Comparison of ENCODE assay signal across 29 mouse cellular contexts in the genomic region with DNA sequence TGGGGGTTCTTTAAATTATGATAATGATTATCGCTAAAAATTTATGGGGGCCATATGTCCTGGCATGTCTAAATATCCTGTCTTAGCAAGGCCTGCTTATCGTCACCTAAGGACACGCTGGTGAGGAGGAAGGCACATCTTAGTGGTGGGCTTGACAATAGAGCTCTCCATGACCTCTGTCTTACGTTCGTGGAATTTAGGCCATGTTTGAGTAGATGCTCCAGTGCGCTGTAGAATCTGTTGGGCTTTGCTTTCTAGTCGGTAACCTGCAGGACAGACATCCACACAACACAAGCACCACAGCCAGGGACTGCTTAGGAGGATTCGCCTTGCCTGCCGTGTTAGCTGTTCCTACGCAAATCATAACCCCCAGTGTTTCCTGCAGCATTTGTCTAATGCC. TPM values are rescaled to one million over a fixed set of nuclear protein-coding genes. Genes with fewer than 3 reads are reported as not detected.
DNase-seq lines count a peak whose midpoint lies in the region; ATAC-seq and TF ChIP-seq lines count a peak whose summit lies in the region.
"Had no signal": no experiment of that assay in that cellular context is flagged by ENCODE, and none has a peak within 500 bp of the region (broad histone marks: within the 10 kb centered on the region; RNA-seq: fewer than 3 reads in every experiment).

No protein-coding gene starts in this region.

- ATAC-seq in forebrain, embryonic 12.5 days (ENCODE audit: low FRiP score): no peak
- ATAC-seq in forebrain, postnatal 0 days: no peak
- ATAC-seq in limb, embryonic 11.5 days (ENCODE audit: insufficient number of reproducible peaks, low FRiP score, low TSS enrichment, low read depth): no peak
- ATAC-seq: CD4-positive, CD25-positive, alpha-beta regulatory T cell, adult 4 months; intestine, postnatal 0 days had no signal

- H3K4me1 ChIP-seq in forebrain, embryonic 12.5 days: peaks cover 38% of the 10 kb centered on the region
- H3K4me1 ChIP-seq in forebrain, postnatal 0 days (ENCODE audit: insufficient read depth): 0 out of 2 replicates have a peak, but pooled peaks cover 3% of the 10 kb centered on the region
- peaks cover 3% of the 10 kb centered on the region for H3K4me1 ChIP-seq in heart, embryonic 10.5 days
- H3K4me1 ChIP-seq in limb, embryonic 11.5 days (ENCODE audit: control insufficient read depth, insufficient read depth, low read length): no peaks in the 10 kb centered on the region
- H3K4me1 ChIP-seq in limb, embryonic 10.5 days: peaks cover 7% of the 10 kb centered on the region

- peak overlapping the region; percentile 56; the same call in 1 of the 2 replicates for H3K27ac ChIP-seq in forebrain, embryonic 12.5 days
- H3K27ac ChIP-seq in forebrain, postnatal 0 days (ENCODE audit: low read depth, low read length): no peak overlapping the region
- H3K27ac ChIP-seq in heart, embryonic 10.5 days: no peak overlapping the region
- no peak overlapping the region for H3K27ac ChIP-seq in limb, embryonic 11.5 days (replicated peaks; ENCODE audit: low read depth, low read length)
- no peak overlapping the region for H3K27ac ChIP-seq in limb, embryonic 10.5 days
- H3K27ac ChIP-seq: embryonic facial prominence, embryonic 13.5 days; gastrocnemius, adult 2 months; heart, embryonic 15.5 days had no signal

- no peaks in the 10 kb centered on the region for H3K9me3 ChIP-seq in forebrain, embryonic 12.5 days
- H3K9me3 ChIP-seq in forebrain, postnatal 0 days (ENCODE audit: low read length): no peaks in the 10 kb centered on the region
- H3K9me3 ChIP-seq in heart, embryonic 10.5 days: no peaks in the 10 kb centered on the region
- H3K9me3 ChIP-seq in limb, embryonic 11.5 days (ENCODE audit: control insufficient read depth, low read length): no peaks in the 10 kb centered on the region
- H3K9me3 ChIP-seq in limb, embryonic 10.5 days (replicated peaks): no peaks in the 10 kb centered on the region
- H3K9me3 ChIP-seq: embryonic facial prominence, embryonic 10.5 days; embryonic facial prominence, embryonic 13.5 days; heart, embryonic 12.5 days; heart, embryonic 15.5 days; hindbrain, embryonic 15.5 days had no signal

- H3K36me3 ChIP-seq in forebrain, embryonic 12.5 days (replicated peaks): no peaks in the 10 kb centered on the region
- no peaks in the 10 kb centered on the region for H3K36me3 ChIP-seq in forebrain, postnatal 0 days (ENCODE audit: insufficient read depth)
- H3K36me3 ChIP-seq in heart, embryonic 10.5 days: no peaks in the 10 kb centered on the region
- no peaks in the 10 kb centered on the region for H3K36me3 ChIP-seq in limb, embryonic 11.5 days (ENCODE audit: control insufficient read depth, insufficient read depth, low read length)
- H3K36me3 ChIP-seq in limb, embryonic 10.5 days: no peaks in the 10 kb centered on the region
- H3K36me3 ChIP-seq: embryonic facial prominence, embryonic 10.5 days; embryonic facial prominence, embryonic 13.5 days; heart, embryonic 12.5 days; heart, embryonic 15.5 days; hindbrain, embryonic 15.5 days had no signal

- no peak for TF ChIP-seq CTCF in forebrain, postnatal 0 days (IDR thresholded peaks at IDR 0.05; ENCODE audit: low read depth)

- H3K4me2 ChIP-seq in forebrain, embryonic 12.5 days: no peak overlapping the region
- H3K4me2 ChIP-seq in forebrain, postnatal 0 days (ENCODE audit: low read depth): no peak overlapping the region
- H3K4me2 ChIP-seq in limb, embryonic 11.5 days (ENCODE audit: low read depth, severe bottlenecking): no peak overlapping the region
- H3K4me2 ChIP-seq: embryonic facial prominence, embryonic 13.5 days; heart, embryonic 12.5 days; heart, embryonic 15.5 days; hindbrain, embryonic 15.5 days had no signal

- H3K27me3 ChIP-seq in forebrain, embryonic 12.5 days: no peaks in the 10 kb centered on the region
- H3K27me3 ChIP-seq in forebrain, postnatal 0 days (ENCODE audit: insufficient read depth, low read length): no peaks in the 10 kb centered on the region
- no peaks in the 10 kb centered on the region for H3K27me3 ChIP-seq in heart, embryonic 10.5 days (ENCODE audit: insufficient read depth, poor library complexity, severe bottlenecking)
- no peaks in the 10 kb centered on the region for H3K27me3 ChIP-seq in limb, embryonic 11.5 days (ENCODE audit: control insufficient read depth, insufficient read depth, low read length)
- H3K27me3 ChIP-seq in limb, embryonic 10.5 days (ENCODE audit: low read depth, poor library complexity, severe bottlenecking): no peaks in the 10 kb centered on the region
- H3K27me3 ChIP-seq: embryonic facial prominence, embryonic 13.5 days; heart, embryonic 15.5 days; hindbrain, embryonic 15.5 days had no signal

- DNase-seq in forebrain, postnatal 0 days: no peak
- DNase-seq in heart, embryonic 10.5 days (ENCODE audit: low spot score): peak; percentile 61
- DNase-seq in heart, adult 8-10 months (ENCODE audit: low spot score): no peak
- peak; percentile 12 for DNase-seq in limb, embryonic 11.5 days (ENCODE audit: low spot score)
- DNase-seq in limb, embryonic 10.5 days (ENCODE audit: low spot score): no peak
- no peak for DNase-seq in testis, postnatal 10 days (ENCODE audit: low spot score)
- DNase-seq: adrenal gland, adult 2 months; adrenal gland, postnatal 14 days; cerebellum, adult 11-12 months; cerebellum, adult 8-10 months; cerebellum, postnatal 10 days; cerebellum, postnatal 36 days; embryo, embryonic 11 days; gastrocnemius, adult 2 months; gastrocnemius, postnatal 14 days; heart, adult 18-20 months; heart, postnatal 10 days; heart, postnatal 36 days; kidney, adult 2 months had no signal

- whole genome bisulfite sequencing in forebrain, embryonic 12.5 days: 84% methylated on average over 10 of the region's 10 CpGs
- WGBS in forebrain, postnatal 0 days: 84% methylated on average over 10 of the region's 10 CpGs
- 88% methylated on average over 10 of the region's 10 CpGs for WGBS in heart, embryonic 10.5 days
- 89% methylated on average over 10 of the region's 10 CpGs for WGBS in limb, embryonic 11.5 days
- WGBS in limb, embryonic 10.5 days: 84% methylated on average over 10 of the region's 10 CpGs

- no peak overlapping the region for H3K9ac ChIP-seq in forebrain, embryonic 12.5 days
- no peak overlapping the region for H3K9ac ChIP-seq in forebrain, postnatal 0 days
- no peak overlapping the region for H3K9ac ChIP-seq in limb, embryonic 11.5 days (ENCODE audit: low read length)
- H3K9ac ChIP-seq: embryonic facial prominence, embryonic 13.5 days; heart, embryonic 12.5 days; heart, embryonic 15.5 days; hindbrain, embryonic 15.5 days had no signal

- no peak overlapping the region for H3K4me3 ChIP-seq in forebrain, embryonic 12.5 days (replicated peaks)
- H3K4me3 ChIP-seq in forebrain, postnatal 0 days (ENCODE audit: low read depth, low read length): no peak overlapping the region
- H3K4me3 ChIP-seq in heart, embryonic 10.5 days: no peak overlapping the region
- H3K4me3 ChIP-seq in limb, embryonic 11.5 days (ENCODE audit: low read depth, low read length): no peak overlapping the region
- no peak overlapping the region for H3K4me3 ChIP-seq in limb, embryonic 10.5 days
- H3K4me3 ChIP-seq: embryonic facial prominence, embryonic 10.5 days; embryonic facial prominence, embryonic 13.5 days; erythroblast, embryonic 14.5 days; gastrocnemius, adult 2 months; heart, embryonic 12.5 days; heart, embryonic 15.5 days; hindbrain, embryonic 15.5 days had no signal

RNA-seq across cellular contexts. Expression of gene Npas3, which starts 42.4 kb away (rescaled TPM):
- 23.1 and 27.7 TPM in 2 replicates for polyA plus RNA-seq in forebrain, embryonic 12.5 days (2016; fragmentation: Nextera tagmentation; extraction: Ambion mirVana)
- total RNA-seq in forebrain, postnatal 0 days (2014; rRNA removed): 15.4 and 28.3 TPM in 2 replicates
- 11.7 and 16.6 TPM in 2 replicates for polyA plus RNA-seq in forebrain, postnatal 0 days (2015; fragmentation: Nextera tagmentation; extraction: Ambion mirVana)
- polyA plus RNA-seq in heart, embryonic 10.5 days (2016; fragmentation: Nextera tagmentation; extraction: Ambion mirVana): 0.54 and 1.8 TPM in 2 replicates
- under 1 TPM; 0.05 to 0.20 (median 0.17) TPM for total RNA-seq in heart, adult 8-10 months (2022)
- polyA plus RNA-seq in limb, embryonic 11.5 days (2014; fragmentation: Nextera tagmentation; extraction: Ambion mirVana): 1.8 and 2.3 TPM in 2 replicates
- 0.90 and 0.91 TPM in 2 replicates for polyA plus RNA-seq in limb, embryonic 10.5 days (2016; fragmentation: Nextera tagmentation; extraction: Ambion mirVana)
- total RNA-seq: MEL had no signal
- polyA plus RNA-seq: erythroblast, embryonic 14.5 days had no signal

Comparison
In these comparisons a context has a peak if more than half of its experiments do, and no peak if none do; other contexts are left out.
1. DNase-seq: peak in heart, embryonic 10.5 days (single experiment) and limb, embryonic 11.5 days (single experiment); none in forebrain, postnatal 0 days (single experiment), heart, adult 8-10 months (single experiment), limb, embryonic 10.5 days (single experiment) and testis, postnatal 10 days (single experiment).